8 mouse cellular contexts compared by ENCODE assay signal in the genomic region with DNA sequence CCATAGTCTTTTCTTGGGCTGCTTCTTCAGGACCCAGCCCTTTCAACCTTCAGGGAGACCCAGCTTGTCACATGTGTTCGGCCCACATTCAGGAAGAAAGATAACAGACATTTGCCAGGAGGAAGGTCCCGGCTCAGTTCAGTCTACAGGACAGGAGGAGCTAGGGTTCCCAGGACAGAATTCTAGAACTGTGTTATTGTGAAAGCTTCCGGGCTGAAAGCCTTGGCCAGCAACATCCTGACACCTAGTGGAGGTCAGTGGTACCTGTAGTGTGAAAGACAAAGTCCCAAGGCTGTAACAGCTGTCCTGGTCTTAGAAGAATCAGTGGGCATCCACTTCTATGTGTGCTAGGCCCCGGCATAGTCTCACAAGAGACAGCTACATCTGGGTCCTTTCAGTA.
DNase-seq lines count a peak whose midpoint lies in the region; ATAC-seq and TF ChIP-seq lines count a peak whose summit lies in the region.

No protein-coding gene starts in this region.

- H3K27ac ChIP-seq in heart, adult 2 months, result no peak overlapping the region
- no peak overlapping the region for H3K27ac ChIP-seq in heart, embryonic 11.5 days (ENCODE audit: low read depth, low read length)
- no peak overlapping the region for H3K27ac ChIP-seq in forebrain, embryonic 16.5 days (ENCODE audit: low read length)
- H3K27ac ChIP-seq in limb, embryonic 10.5 days, result no peak overlapping the region

- H3K79me2 ChIP-seq in heart, adult 2 months (replicated peaks; ENCODE audit: control insufficient read depth, insufficient read depth, low read length), result no peaks in the 10 kb centered on the region

- no peaks in the 10 kb centered on the region for H3K36me3 ChIP-seq in heart, adult 2 months (ENCODE audit: control insufficient read depth, insufficient read depth, low read length)
- H3K36me3 ChIP-seq in heart, embryonic 11.5 days (ENCODE audit: control insufficient read depth, insufficient read depth, low read length), result no peaks in the 10 kb centered on the region
- H3K36me3 ChIP-seq in forebrain, embryonic 16.5 days (ENCODE audit: control insufficient read depth, insufficient read depth), result no peaks in the 10 kb centered on the region
- no peaks in the 10 kb centered on the region for H3K36me3 ChIP-seq in limb, embryonic 10.5 days

- no peaks in the 10 kb centered on the region for H3K4me1 ChIP-seq in heart, adult 2 months (ENCODE audit: control insufficient read depth, insufficient read depth, low read length)
- no peaks in the 10 kb centered on the region for H3K4me1 ChIP-seq in heart, embryonic 11.5 days (ENCODE audit: control insufficient read depth, insufficient read depth, low read length)
- no peaks in the 10 kb centered on the region for H3K4me1 ChIP-seq in forebrain, embryonic 16.5 days (replicated peaks; ENCODE audit: control insufficient read depth, insufficient read depth, low read length)
- no peaks in the 10 kb centered on the region for H3K4me1 ChIP-seq in limb, embryonic 10.5 days

- DNase-seq in heart, adult 2 months, result no peak
- peak; percentile 61 for DNase-seq in brain, adult 2 months (ENCODE audit: low read depth, low spot score)
- DNase-seq in kidney, adult 8-10 months, result peak; percentile 2 to 46
- DNase-seq in limb, embryonic 10.5 days (ENCODE audit: low spot score), result peak; percentile 44
- peak; percentile 37 for DNase-seq in neural tube, embryonic 10.5 days (ENCODE audit: extremely low spot score, low spot score)
- DNase-seq in yolk sac, embryonic 10.5 days (ENCODE audit: low spot score), result peak; percentile 18

- H3K9ac ChIP-seq in heart, adult 2 months (ENCODE audit: low read depth, low read length), result no peak overlapping the region
- H3K9ac ChIP-seq in heart, embryonic 11.5 days (ENCODE audit: low read depth, low read length), result no peak overlapping the region
- no peak overlapping the region for H3K9ac ChIP-seq in forebrain, embryonic 16.5 days (replicated peaks; ENCODE audit: low read depth, low read length)

- H3K27me3 ChIP-seq in heart, adult 2 months (ENCODE audit: control insufficient read depth, insufficient read depth, low read length), result no peaks in the 10 kb centered on the region
- H3K27me3 ChIP-seq in heart, embryonic 11.5 days (ENCODE audit: control insufficient read depth, insufficient read depth, low read length), result no peaks in the 10 kb centered on the region
- H3K27me3 ChIP-seq in forebrain, embryonic 16.5 days (replicated peaks; ENCODE audit: control insufficient read depth, insufficient read depth, low read length), result no peaks in the 10 kb centered on the region
- H3K27me3 ChIP-seq in limb, embryonic 10.5 days (ENCODE audit: low read depth, poor library complexity, severe bottlenecking), result no peaks in the 10 kb centered on the region

- no peak for TF ChIP-seq POLR2A in heart, adult 2 months (IDR thresholded peaks at IDR 0.05; ENCODE audit: insufficient read depth, low read depth, low read length)

- no peak overlapping the region for H3K4me3 ChIP-seq in heart, adult 2 months
- H3K4me3 ChIP-seq in heart, embryonic 11.5 days (ENCODE audit: low read depth, low read length), result no peak overlapping the region
- no peak overlapping the region for H3K4me3 ChIP-seq in forebrain, embryonic 16.5 days (replicated peaks; ENCODE audit: low read length)
- H3K4me3 ChIP-seq in limb, embryonic 10.5 days, result no peak overlapping the region

- no peak for TF ChIP-seq EP300 in heart, adult 2 months (IDR thresholded peaks at IDR 0.05; ENCODE audit: insufficient read depth, low read depth, low read length)

- no peak overlapping the region for H3K4me2 ChIP-seq in heart, embryonic 11.5 days
- no peak overlapping the region for H3K4me2 ChIP-seq in forebrain, embryonic 16.5 days (ENCODE audit: low read length)

- intact Hi-C loops in heart, adult 2 months (cut with DNase I), result no loop called here

- peak; percentile 45 for TF ChIP-seq CTCF in heart, adult 2 months (IDR thresholded peaks at IDR 0.05)

- 20% methylated on average over 4 of the region's 4 CpGs for WGBS in heart, adult 2 months
- 30% methylated on average over 4 of the region's 4 CpGs for WGBS in heart, embryonic 11.5 days (ENCODE audit: insufficient replicate concordance)
- 51% methylated on average over 4 of the region's 4 CpGs for WGBS in forebrain, embryonic 16.5 days
- 49% methylated on average over 4 of the region's 4 CpGs for WGBS in limb, embryonic 10.5 days

- H3K9me3 ChIP-seq in heart, embryonic 11.5 days (replicated peaks; ENCODE audit: control insufficient read depth, low read length), result no peaks in the 10 kb centered on the region
- no peaks in the 10 kb centered on the region for H3K9me3 ChIP-seq in forebrain, embryonic 16.5 days (ENCODE audit: control insufficient read depth, low read length)
- H3K9me3 ChIP-seq in limb, embryonic 10.5 days (replicated peaks), result no peaks in the 10 kb centered on the region

- ATAC-seq in heart, embryonic 11.5 days (replicated peaks; ENCODE audit: insufficient number of reproducible peaks, low FRiP score, low TSS enrichment), result no peak; the same call in 1 of the 2 replicates
- peak; percentile 80 for ATAC-seq in forebrain, embryonic 16.5 days

Comparison
In these comparisons a context has a peak if more than half of its experiments do, and no peak if none do; other contexts are left out.
1. DNase-seq: peak in brain, adult 2 months (single experiment), kidney, adult 8-10 months (2 of 2), limb, embryonic 10.5 days (single experiment), neural tube, embryonic 10.5 days (single experiment) and yolk sac, embryonic 10.5 days (single experiment); none in heart, adult 2 months (0 of 2).